Mouse (Mus musculus) kidney, postnatal 36 days (tissue): ENCODE data around the gene Rtel1.
A peak's percentile ranks its signal among the peaks of the same experiment; 100 is the strongest.

Source experiments
- DNase-seq, 2 experiments: peaks; one replicate each; pipeline ENCODE4 v3.0.0; 2021 to 2022; ENCODE audit warnings: mixed read lengths in 2 of 2

Gene Rtel1

DNA sequence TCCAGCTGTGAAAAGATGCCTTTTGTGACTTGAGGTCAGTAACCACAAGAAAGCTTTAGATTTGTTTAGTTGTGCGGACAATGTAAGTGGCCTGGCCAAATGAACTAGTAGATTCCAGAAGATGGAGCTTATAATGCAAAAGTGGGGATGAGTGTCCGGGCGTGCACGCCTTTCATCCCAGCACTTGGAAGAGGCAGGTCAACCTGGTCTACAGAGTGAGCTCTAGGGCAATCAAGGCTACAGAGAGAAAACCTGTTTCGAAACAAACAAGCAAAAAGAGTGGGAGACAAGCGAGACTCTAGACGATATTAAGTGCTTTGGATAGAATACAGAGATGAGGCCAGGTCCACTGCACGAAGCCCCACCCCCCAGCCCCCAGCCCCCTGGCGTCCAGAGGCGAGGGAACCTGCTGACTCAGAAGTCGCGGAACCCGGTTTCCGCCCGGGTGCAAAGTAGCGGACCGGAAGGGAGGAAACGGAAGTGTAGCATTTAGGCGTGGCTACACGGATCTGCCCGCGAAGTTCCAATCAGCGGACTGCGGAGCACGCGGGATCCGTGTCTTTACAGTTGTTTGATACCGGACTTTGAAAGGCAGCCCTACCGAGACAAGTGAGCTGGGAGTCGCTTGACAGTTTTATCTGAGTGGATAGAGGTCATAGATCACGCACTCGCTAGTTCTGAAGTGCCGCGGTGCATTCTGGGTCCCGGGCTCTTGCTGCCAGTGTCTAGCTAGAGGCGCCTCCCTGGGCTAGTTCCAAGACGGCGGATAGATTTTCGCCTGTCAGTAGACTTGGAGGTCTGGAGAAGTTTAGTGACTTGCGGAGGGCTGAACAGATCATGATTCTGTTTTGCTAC lies at the start of gene Rtel1:
Gene Rtel1 (plus strand): TSS at position 492 of the 855 bp plus-strand sequence.
- DNase-seq, result peak; percentile 78 to 89

DNA sequence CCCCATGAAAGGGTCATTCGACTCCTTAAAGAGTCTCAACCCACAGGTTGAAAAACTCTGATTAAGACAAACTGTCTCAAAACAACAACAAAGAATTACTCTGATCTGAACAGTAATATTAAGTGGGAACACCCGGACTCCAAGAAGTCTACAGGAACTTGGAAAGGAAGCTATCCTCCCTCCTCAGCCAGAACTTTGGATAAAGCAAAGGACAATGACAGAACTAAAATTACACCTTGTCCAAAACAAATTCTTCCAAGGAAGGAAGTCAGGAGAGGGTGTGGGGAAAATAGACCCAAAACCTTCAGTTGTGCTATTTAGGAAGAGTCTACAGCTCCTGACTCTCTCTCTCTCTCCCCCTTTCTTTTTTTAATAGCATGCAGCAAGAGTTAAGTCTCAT lies 47.4 kb upstream of the Rtel1 start:
- peak in 1 of 2 experiments; percentile 62 for DNase-seq

DNA sequence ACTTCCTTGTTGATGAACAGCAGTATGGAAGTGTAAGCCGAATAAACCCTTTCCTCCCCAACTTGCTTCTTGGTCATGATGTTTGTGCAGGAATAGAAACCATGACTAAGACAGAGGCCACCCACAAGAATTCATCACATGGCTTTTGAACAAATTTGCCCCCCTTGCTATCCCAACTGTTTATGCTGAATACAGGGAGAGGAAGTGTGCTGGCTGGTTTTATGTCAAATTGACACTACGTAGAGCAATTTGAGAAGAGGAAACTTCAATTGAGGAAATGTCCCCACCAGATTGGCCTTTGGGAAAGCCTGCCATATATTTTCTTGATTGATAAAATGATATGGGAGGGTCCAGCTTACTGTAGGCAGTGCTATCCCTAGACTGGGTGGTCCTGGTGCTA lies 45.7 kb upstream of the Rtel1 start:
- no peak for DNase-seq

DNA sequence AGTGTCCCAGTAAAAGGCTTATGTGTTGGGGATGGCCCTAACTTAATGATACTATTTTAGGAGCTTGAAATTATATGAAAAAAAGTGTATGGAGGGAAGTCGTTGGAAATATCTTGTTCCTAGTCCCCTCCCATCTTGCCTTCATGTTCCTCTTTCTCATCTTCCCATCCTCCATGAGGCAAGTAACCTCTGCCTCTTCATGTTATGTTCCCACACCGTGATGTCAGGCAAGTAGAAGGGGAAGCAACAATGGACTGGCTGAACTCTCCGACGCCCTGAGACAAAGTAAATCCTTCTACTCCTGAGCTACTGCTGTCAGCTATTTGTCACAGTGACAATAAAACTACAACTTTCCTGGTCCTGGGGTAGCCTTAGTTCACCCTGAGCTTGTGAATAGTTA lies 44.9 kb upstream of the Rtel1 start:
- no peak for DNase-seq

DNA sequence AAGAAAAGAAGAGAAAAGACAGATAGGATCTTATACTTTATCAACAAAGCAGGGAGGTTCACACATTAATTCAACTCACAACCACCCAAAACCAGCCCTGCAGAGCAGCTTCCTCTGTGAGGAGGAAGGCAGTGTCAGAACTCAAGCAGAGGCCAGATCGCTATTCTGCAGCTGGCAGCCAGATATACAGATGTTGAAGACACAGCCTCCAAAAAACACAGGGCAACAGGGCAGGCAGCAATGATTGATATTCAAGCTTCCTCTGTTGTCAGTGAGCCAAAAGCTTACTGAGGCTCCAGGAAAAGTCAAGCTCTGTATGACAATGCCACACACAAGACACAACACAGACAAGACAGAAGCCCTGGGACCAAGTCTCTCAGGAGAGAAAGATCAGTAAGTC lies 42.8 kb upstream of the Rtel1 start:
- DNase-seq, result peak; percentile 56 to 80

DNA sequence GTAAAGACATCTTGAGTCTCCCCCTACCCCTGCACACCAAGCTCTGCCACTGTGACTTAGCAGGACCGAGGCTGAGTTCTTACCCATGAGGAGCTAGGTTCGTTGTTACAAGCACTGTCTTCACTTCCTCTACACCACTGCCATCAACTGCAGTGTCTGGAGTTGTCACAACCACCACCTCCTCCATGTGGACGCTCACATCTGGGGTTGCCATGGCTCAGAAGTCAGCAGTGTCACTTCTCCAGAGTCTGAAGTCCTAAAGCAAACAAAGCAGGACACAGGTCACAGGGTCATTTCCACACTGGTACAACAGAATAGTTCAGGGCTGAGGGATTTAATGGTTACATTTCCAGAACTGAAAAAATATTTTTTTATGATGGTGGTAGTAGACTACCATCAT lies 41.7 kb upstream of the Rtel1 start:
- no peak for DNase-seq

DNA sequence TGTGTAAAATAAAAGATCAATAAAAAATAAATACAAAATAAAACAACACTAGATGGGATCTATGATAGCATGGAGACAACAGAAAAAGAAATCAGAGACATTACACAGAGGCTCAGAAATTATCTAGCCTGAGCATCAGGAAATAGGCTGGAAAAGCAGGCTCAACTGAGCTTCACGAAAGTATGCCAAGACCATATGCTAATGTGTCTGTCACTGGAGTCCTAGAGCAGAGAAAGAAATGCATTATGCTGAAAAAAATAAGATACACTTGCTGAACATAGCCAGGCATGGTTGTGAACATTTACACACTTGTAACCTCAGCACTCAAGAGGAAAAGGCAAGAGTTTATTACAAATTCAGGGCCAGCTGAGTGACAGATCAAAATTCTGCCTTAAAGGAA lies 39.6 kb upstream of the Rtel1 start:
- no peak for DNase-seq

DNA sequence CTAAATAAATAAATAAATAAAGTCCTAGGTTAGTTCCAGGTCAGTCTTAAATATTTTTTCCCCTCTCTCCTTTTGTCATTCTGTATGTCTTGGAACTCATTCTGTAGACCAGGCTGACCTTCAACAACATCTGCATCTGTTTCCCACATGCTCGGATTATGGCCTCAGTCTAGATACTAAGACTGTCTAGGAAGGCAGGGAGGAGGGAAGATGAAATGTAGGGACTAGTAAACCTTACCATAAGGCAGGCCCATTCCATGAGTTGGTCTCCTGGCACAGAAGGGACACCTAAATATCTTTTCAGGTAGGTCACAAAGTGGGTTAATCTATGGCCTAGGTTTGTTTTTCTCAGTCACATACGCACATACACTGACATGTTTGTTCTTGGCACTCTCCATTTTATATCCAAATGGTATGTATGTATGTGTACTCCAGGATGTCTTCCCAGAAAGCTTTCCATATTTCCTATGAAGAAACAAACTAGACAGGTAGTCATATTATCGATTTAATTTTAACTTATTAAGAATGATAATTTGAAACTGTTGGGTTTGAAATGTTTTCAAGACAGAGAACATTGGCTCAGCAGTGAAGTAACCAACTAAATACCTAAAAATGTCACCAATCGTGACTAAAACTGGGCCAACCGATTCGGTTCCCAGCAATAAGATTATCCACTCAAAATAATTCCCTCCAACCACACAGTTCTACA lies 32.8 kb upstream of the Rtel1 start:
- DNase-seq, result no peak

DNA sequence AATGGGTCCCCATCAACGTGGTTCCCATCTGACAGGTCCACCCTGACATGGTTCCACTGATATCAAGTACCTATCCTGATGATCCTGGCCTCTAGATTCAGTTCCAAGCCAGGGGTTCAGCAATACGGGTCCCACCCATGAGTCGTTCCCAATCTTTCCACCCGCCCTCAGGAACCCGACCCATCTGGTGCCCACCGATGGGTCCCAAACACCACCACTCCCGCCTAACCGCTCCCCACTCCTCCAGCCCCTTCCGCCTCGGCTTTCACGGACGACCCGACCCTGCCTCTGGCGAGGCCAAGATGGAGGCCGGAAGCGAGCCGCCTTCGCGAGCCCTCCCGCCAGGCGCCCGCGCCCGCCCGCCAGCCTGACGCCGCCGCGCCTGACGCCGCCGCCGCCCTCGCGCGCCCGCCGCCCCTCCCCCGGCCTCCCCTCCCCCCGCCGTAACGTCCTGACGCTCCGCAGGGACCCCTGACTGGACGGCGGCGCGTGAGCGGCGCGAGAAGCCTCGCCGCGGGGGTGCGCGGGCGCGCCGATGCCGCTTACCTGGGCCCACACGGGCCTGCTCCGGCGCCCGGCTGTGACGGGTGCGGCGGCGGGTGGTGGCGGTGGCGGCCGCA lies 32.1 kb upstream of the Rtel1 start:
- peak; percentile 82 to 90 for DNase-seq

DNA sequence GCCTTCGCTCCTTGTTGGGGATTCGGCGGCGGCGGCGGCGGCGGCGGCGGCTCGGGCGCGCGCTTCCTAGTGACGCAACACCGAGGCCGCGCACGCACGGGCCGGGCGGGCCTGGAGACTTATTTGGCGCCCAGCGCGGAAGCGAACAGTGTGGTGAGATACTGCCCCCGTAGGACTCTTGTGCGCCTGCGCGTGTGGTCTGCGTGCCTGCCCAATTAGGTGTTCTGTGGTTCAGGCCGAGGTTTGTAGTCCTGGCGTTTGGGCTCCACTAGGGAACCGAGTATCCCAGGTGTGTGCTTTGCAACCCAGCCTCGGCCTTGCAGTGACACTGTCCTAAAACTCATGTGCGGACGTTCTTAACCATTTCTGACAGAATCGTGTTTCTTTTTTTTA lies 31.6 kb upstream of the Rtel1 start, which contains the start of gene Gmeb2:
Gene Gmeb2 (minus strand): TSS at position 78 of the 393 bp plus-strand sequence.
- DNase-seq, result peak; percentile 94 to 97

DNA sequence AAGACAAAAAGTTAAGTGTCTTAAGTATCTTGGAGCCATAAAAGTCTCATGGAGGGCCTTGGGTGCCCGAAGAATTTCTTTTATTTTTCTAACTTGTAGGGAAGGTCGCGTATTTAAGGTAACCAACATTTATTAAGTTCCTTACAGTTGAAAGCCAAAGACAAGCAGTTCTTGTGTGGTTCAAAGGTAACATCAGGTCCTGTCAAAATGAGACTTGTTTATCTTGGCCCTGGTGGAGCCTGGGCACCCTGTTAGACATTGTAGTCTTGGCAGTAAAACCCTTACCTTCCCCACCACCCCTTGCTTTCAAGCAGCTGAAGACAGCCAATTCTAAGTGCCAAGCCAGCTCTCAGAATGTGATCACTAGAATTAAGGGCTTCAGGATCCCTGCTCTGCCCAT lies 30.8 kb upstream of the Rtel1 start:
- DNase-seq, result peak; percentile 32 to 41

DNA sequence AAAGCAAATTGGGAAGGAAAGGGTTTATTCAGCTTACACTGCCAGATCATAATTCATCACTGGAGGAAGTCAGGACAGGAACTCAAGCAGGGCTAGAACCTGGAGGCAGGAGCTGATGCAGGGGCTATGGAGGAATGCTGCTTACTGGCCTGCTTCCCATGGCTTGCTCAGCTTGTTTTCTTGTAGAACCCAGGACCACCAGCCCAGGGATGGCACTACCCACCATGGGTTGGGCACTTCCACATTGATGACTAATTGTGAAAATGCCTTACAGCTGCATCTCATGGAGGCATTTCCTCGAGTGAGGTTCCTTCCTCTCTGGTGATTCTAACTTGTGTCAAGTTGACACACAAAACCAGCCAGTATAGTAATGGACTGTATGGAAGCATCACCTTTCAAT lies 28.6 kb upstream of the Rtel1 start:
- DNase-seq, result no peak

DNA sequence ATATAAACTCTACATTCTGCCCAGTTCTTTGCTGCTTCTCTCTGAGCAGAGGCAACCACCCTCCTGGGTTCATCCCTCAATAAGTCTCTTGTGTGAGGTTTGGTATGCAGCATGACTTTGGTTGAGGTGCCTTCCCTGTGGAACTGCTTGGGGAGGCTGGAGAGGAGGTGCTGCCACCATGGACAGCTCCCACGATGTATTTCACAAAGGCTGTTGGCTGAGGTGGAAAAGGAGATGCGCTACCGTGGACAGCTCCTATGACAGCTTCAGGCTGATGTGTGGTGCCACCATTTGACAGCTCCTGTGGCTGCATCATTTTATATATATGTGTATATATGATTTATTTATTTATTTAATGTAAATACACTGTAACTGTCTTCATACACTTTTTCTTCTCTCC lies 17.5 kb upstream of the Rtel1 start:
- DNase-seq, result peak in 1 of 2 experiments; percentile 58

DNA sequence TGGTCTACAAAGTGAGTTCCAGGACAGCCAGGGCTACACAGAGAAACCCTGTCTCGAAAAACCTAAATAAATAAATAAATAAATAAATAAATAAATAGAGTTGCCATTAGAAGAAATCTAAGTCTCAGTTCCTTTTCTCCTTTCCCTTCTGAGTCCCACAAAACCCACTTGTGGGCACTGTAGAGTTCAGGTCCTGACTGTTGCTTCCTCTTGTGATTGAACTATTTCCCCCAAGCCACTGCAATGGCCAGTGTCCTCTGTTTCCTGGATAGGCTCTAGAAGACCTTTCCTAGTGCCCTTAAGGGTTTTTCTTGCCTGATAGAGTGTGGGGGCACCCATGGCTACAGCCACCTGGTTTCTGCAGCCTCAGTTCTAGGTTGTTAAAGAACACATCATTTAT lies 14.6 kb upstream of the Rtel1 start:
- DNase-seq, result no peak

DNA sequence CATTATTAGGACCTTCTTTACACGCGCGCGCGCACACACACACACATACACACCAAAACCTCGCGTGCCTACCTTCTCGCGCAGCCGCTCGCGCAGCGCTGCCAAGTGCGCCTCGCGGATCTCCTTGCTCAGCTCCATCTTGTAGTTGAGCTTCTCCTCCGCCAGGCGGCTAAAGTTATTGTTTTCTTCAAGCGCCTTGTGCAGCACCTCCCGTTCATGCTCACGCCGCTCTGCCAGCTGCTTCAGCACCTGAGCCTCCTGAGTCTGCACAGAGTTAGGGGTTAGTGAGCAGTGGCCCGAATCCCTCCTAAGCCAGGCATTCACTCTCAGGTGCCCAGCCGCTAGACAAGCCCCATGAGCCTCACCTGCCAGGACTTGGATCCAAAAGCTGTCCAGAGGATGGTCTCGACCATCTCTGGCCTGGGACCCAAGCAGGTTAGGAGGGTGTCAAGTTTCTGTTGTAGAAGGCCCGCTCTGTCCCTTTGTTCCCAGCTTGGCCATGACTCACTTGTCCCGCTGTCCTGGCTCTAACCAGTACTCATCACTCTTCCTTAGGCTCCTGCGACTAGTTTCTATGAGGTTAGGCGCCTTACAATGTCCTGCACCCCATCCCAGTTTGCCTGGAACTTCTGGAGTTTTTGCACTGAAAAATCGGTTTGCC lies 12.3 kb upstream of the Rtel1 start:
- peak; percentile 48 to 80 for DNase-seq

DNA sequence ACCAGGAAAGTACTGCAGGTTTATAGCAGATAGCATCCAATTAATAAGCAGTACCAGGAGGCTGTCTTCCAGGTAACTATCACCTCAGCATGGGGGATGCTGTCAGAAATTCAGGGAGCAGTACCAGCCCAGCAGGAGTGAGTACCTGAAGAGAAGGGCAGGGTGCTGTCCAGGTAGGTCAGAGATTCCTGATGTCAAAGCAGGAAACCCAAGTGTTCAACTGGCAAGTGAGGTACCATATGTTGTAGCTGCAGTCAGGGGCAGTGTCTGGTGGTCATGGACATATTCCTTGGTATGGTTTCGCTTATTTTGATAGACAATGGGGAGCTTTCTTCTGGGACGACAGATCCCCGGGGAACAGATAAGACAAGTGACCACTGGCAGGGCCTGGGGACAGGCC lies 7.1 kb upstream of the Rtel1 start:
- DNase-seq, result no peak

DNA sequence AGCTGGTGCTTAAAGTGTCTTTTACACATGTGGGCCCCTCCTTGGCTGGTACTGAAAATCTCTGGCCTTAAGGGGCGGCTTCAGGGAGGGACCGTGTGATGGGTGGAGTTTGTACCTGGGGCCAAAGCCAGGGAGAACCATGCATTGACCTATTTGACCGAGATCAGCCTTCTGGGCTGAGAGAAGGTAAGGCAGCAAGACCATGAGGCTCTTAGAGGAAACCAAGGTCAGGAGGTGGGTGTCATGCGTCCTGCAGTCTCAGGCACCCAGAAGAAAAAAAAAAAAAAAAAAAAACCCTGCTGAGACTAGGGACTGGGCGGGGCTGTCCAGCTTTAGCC lies 6.6 kb upstream of the Rtel1 start:
- DNase-seq, result no peak

DNA sequence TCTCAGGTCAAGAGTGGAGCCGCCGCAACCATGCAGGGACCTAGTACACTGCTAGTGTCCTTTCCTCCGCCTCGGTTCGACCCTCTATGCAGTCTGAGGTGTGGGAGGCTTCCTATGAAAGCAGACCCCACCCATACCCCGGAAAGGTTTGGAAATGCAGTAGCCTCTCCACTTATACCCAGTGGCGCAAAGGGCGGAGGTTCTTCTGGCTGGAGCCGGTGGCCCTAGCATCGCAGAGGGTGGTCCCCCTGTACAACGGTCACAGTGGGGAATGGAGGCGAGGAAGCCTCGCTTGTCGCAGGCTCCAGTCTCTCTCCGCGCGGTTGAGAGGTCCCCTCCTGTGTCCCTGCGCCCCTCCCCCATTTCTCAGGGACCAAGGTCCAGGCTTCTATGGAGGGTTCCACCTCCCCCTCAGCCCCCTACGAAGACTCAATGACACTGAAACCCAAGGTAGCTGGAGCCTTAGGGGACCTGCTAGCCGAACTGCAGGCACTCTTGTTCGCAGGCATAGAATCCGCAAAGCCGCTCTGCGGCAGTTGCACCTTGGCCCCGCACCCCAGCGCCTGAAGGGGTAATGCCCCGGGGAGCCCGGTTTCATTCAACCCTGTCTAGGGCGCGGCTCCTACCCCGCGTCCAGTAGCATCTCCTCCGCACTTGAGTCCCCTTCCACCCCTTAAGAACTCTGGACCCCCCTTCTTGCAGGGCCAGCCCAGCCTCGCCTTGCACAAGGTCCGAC lies 6.0 kb upstream of the Rtel1 start:
- peak in 1 of 2 experiments; percentile 9 for DNase-seq

DNA sequence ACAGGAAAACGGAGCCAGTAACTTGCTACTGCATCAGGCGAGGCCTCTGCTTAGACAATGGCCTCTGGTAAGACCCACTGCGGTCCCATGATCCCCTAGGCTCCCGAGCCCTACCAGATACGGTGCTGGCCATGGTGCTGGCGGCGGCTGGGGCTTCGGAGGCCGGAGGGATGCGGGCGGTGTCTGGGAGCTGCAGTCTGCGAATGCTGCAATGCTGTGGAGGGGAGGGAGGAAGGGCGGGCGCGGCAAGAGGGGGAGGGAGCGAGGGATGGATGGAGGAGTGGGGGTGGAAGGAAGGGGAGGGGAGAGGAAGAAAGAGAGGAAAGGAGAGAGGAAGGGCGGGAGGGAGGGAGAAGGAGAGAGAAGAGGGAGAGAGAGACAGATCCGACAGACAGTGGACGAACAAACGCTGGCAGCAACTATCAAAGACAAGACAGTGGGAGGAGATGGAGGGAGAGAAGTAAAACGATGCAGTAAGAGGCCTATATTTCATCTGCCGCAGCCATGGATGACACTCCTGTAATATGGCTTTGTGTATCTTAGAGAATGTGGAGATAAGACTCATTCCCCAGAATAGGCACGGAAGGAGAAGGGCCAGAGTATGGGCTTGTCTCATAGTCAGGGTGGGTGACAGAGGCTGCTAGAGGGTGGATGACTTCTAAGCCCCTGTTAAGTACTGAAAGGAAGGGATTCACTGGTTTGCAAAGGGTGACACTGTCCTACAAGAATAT lies 5.3 kb upstream of the Rtel1 start, which contains the start of gene Stmn3:
Gene Stmn3 (minus strand): TSS at position 421 of the 731 bp plus-strand sequence.
- DNase-seq, result peak; percentile 28 to 75

DNA sequence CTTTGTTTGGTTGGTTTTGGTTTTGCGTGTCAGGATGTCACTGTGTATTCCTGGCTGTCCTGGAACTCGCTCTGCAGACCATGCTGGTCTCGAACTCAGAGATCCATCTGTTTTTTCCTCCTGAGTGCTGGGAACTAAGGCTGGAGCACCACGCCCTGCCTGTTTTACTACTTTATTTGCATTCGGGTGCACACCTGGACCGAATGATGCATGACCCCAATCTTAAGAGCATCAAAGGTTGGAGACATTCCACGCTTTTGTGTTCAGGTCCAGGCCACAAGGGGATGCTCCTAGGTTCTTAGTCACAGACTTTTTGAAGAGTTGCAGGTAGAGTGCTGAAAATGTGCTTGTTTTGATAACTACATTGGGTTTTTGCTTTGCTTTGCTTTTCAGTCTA lies 562 bp downstream of the Rtel1 start:
- no peak for DNase-seq

DNA sequence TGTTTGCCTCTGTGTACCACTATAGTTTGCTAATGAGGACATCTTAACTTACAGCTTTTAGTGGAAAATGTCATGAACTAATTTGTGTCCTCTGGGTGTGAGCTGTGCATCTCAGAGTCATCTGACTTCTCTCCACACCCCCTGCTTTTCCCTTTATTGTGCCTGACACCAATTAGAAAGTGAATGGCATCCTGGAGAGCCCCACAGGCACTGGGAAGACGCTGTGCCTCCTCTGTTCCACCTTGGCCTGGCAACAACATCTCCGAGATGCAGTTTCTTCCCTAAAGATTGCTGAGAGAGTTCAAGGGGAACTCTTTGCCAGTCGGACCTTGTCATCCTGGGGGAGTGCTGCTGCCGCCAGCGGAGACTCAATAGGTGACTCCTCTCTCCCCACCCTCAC lies 2.6 kb downstream of the Rtel1 start:
- DNase-seq, result no peak

DNA sequence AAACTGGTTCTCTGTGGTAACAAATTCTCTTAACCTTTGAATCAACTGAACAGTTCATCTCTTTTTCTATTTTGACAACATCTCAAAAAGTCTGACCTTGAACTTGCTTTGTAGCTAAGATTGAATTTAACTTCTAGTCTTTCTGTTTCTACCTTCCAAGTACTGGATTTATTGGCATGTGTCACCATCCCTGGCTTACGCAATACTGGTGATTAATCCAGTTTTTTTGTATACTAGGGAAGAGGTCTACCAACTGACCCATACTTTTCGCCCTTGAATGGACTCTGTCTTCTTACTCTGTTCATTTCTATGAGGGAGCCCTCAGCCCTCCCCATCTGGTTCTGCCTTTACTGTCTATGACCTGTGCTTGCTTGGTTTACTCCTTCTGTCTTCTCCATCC lies 6.6 kb downstream of the Rtel1 start:
- no peak for DNase-seq
